Mouse (Mus musculus) heart, embryonic 14.5 days (tissue): ENCODE results near the gene Methig1. TPM values are rescaled to one million over a fixed set of nuclear protein-coding genes. Genes with fewer than 3 reads are reported as not detected.
A peak's percentile ranks its signal among the peaks of the same experiment; 100 is the strongest.
"Not testable (repeated sequence)": the region's sequence is repeated elsewhere in the genome, so short reads cannot be mapped to it uniquely, and the experiment has no call there.

Experiments
- ATAC-seq: fragments of 200-750 bp; cut with Nextera tagmentation; 2 replicates; pipeline ENCODE4 v1.8.0; 2017; ENCODE audit warnings: low read depth, moderate TSS enrichment; ENCODE audit not compliant: insufficient number of reproducible peaks, insufficient read depth, low FRiP score
- H3K27ac ChIP-seq, 2 experiments: fragments of 200-500 bp in 1 of 2; fragments of 300-500 bp in 1 of 2; sonication (generic) in 1 of 2; replicated peaks in 1 of 2; 2 replicates each; pipeline ENCODE4 v1.5.1; 2012 to 2014; ENCODE audit warnings: low read depth in 2 of 2, low read length in 2 of 2, control low read depth in 1 of 2, mild to moderate bottlenecking in 1 of 2, mixed read lengths in 1 of 2; ENCODE audit not compliant: control insufficient read depth in 1 of 2, insufficient read depth in 1 of 2
- H3K27me3 ChIP-seq: fragments of 300-500 bp; sonication (generic); 2 replicates; pipeline ENCODE4 v1.6.1; 2014; ENCODE audit warnings: mild to moderate bottlenecking, low read length, control low read depth; ENCODE audit not compliant: control insufficient read depth, insufficient read depth
- H3K36me3 ChIP-seq: fragments of 300-500 bp; sonication (generic); 2 replicates; pipeline ENCODE4 v1.6.1; 2014; ENCODE audit warnings: mild to moderate bottlenecking, control low read depth, low read length, mixed read lengths; ENCODE audit not compliant: control insufficient read depth, insufficient read depth
- H3K4me1 ChIP-seq, 2 experiments: fragments of 200-500 bp in 1 of 2; fragments of 300-500 bp in 1 of 2; sonication (generic) in 1 of 2; 2 replicates each; pipeline ENCODE4 v1.6.1; 2012 to 2014; ENCODE audit warnings: low read length in 2 of 2, control low read depth in 1 of 2, mixed read lengths in 1 of 2; ENCODE audit not compliant: control insufficient read depth in 2 of 2, insufficient read depth in 2 of 2
- H3K4me2 ChIP-seq: fragments of 300-500 bp; sonication (generic); 2 replicates; pipeline ENCODE4 v1.6.1; 2014; ENCODE audit warnings: mild to moderate bottlenecking, low read length
- H3K4me3 ChIP-seq, 2 experiments: fragments of 200-500 bp in 1 of 2; fragments of 300-500 bp in 1 of 2; sonication (generic) in 1 of 2; 2 replicates each; pipeline ENCODE4 v1.5.1; 2012 to 2014; ENCODE audit warnings: low read length in 2 of 2, mild to moderate bottlenecking in 2 of 2, control low read depth in 1 of 2, low read depth in 1 of 2, moderate library complexity in 1 of 2; ENCODE audit not compliant: control insufficient read depth in 1 of 2, insufficient read depth in 1 of 2
- H3K9ac ChIP-seq: fragments of 300-500 bp; sonication (generic); 2 replicates; pipeline ENCODE4 v1.6.1; 2014; ENCODE audit warnings: mild to moderate bottlenecking, low read length
- H3K9me3 ChIP-seq: fragments of 300-500 bp; sonication (generic); 2 replicates; pipeline ENCODE4 v1.6.1; 2016; ENCODE audit warnings: low read length, control low read depth; ENCODE audit not compliant: control insufficient read depth
- WGBS: fragments of 180-500 bp; shearing (Covaris S2); extraction: QIAGEN DNeasy Blood & Tissue Kit; methylation state at CpG from one replicate; pipeline ENCODE4 v1.1.7; 2014; 5-methylcytosine and 5-hydroxymethylcytosine counted together
- polyA plus RNA-seq: library from polyadenylated mRNA; unstranded; fragments of >200 nt; fragmentation: Nextera tagmentation; extraction: Ambion mirVana; gene quantifications from 2 replicates; pipeline ENCODE4 v1.2.1, GENCODE M21; 2014

Methig1 gene
- polyA plus RNA-seq, 1 experiment from 2014 or later: not detected

DNA sequence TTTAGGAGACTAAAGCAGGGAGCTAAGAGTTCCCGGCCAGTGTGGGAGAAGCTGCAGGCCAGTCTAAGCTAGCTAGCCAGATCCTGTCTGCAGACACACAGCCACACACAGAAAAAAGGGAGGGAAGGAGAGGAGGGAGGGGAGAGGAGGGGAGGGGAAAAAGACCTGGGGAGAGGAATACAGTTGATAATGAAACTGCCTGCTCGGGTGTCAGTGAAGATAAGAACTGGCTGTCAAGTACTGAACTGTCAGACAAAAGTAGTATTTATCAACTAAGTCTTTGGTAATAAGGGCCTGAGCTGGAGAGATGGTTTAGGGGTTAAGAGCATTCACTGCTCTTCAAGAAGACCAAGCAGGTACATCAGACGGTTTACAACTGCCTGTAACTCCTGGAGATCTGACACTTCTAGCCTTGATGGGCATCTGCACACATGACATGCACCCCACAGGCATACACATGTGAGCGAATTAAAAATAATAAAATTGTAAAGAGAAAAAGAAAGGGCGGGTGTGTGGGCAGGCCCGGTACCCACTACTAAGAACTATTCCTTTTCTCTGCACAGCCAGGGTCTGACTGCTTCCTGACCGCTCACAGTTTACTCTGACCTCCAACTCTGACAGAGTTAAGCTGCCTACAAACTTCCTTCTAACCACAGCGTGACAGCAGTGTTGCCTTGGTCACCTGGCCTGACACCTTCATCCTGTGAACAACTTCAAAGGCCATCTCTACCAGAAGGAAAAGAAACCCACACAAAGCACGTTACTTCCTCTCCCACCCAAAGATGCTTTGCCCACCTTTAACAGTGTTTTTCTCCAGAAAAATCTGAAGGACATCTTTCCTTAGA lies 67.2 kb downstream of the Methig1 start:
- Histone ChIP-seq H3K4me1 (peaks cover 15 to 56% of the 10 kb centered on the region in 2 experiments), H3K36me3 (no peaks in the 10 kb centered on the region), H3K9me3 (no peaks in the 10 kb centered on the region), H3K9ac (peak overlapping the region; percentile 55), H3K27ac (peak overlapping the region in 1 of 2 experiments; percentile 25; a peak in 2 of 4 replicates), H3K27me3 (peaks cover 9% of the 10 kb centered on the region; the same call in 1 of the 2 replicates), H3K4me2 (peak overlapping the region; percentile 12; the same call in 1 of the 2 replicates), H3K4me3 (no peak overlapping the region)
- no peak for ATAC-seq
- 48% methylated on average over 9 of the region's 9 CpGs for WGBS

DNA sequence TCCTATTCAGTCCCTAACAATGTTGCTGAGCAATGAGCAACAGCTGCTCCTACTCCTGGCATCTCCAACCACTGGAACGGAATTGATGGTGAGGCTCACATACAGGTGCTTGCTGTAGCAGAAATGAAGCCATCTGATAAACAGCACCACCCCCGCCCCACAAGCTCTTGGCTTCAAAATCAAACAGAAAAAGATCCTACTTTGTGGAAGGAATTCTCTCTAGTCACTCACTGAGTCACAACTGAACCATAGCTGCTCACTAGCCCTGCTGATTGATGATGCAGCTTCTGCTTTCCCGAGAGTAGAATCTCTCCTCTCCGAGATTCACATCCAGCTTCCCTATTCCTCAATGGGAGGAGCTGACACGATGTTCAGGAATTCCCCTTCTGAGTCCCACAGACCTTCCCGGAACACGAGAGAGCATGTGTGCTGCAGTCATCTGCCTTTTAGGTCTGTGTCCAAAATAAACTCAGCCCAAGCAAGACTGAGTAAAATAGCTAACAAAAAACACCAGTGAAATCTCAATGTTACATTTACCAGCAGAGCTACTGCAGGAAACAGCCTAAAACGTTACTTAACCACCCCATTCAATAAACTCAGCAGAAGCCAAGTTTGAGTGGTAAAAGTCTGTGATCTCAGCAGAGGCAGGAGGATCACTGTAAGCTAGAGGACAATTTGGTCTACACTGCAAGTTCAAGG lies 68.3 kb downstream of the Methig1 start:
- WGBS: 39% methylated on average over 8 of the region's 8 CpGs
- H3K4me3 ChIP-seq: no peak overlapping the region
- H3K9me3 ChIP-seq: no peaks in the 10 kb centered on the region
- H3K4me1 ChIP-seq: peaks cover 11 to 47% of the 10 kb centered on the region in 2 experiments
- peak overlapping the region; percentile 100 for H3K4me2 ChIP-seq
- ATAC-seq: no peak
- peaks cover 19% of the 10 kb centered on the region; the same call in 1 of the 2 replicates for H3K27me3 ChIP-seq
- no peak overlapping the region for H3K27ac ChIP-seq
- no peaks in the 10 kb centered on the region for H3K36me3 ChIP-seq
- peak overlapping the region; percentile 32; the same call in 1 of the 2 replicates for H3K9ac ChIP-seq

DNA sequence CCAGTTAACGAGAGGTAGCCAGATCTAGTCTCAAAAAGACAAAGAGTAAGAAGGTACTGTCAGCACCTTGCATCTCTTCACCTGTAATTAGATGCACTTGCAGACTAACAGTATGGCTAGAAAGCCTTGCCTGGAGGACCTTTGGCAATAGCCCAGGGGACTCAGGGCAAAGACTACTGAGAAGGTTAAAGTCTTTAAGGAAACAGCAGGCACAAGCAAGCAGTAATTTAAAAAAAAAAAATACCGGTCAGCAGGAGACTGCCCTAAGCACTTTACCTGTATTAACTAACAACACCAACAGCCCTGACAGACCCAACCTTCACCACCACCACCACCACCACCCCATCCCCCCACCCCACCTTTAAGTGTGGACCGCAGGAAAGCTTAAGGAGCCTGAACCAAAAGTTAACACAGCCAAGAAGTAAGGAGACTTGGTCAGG lies 68.8 kb downstream of the Methig1 start, which contains the start of gene Gm5475:
Gm5475 (plus strand) TSS at position 390 of the 440 bp plus-strand sequence.
- H3K27me3 ChIP-seq: peaks cover 20% of the 10 kb centered on the region; the same call in 1 of the 2 replicates
- H3K9me3 ChIP-seq, H3K36me3 ChIP-seq, ATAC-seq: not testable (repeated sequence)
- peak within 1 kb of the TSS; percentile 100 for H3K4me2 ChIP-seq
- WGBS: 36% methylated on average over 3 of the region's 3 CpGs
- H3K4me3 ChIP-seq: peak within 1 kb of the TSS; percentile 87 to 95
- H3K27ac ChIP-seq: peak within 1 kb of the TSS in 1 of 2 experiments; percentile 38; a peak in 1 of 4 replicates
- H3K4me1 ChIP-seq: peaks cover 11 to 47% of the 10 kb centered on the region in 2 experiments
- H3K9ac ChIP-seq: peak within 1 kb of the TSS; percentile 94

DNA sequence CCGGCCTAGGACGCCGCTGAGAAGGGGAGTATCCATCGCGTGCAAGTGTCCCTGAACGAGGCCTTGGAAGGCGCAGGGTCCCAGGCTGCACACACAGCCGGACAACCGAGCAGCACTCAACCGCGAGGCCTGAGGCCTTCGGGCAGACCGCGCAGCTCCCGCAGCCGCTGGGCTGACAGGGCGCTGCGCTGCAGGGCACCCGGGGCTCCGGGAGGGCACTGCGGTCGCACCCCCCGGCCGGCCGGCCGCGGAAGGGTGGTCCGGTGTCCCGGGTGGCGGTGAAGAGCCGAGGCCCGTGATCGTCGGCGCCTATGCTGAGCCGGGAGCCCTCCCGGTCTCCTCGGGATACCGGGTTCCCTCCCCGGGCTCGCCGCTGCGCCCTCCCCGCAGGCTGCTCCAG lies 69.5 kb downstream of the Methig1 start:
- peak overlapping the region; percentile 94 for H3K9ac ChIP-seq
- peak overlapping the region; percentile 100 for H3K4me2 ChIP-seq
- peak overlapping the region; percentile 87 to 95 for H3K4me3 ChIP-seq
- no peaks in the 10 kb centered on the region for H3K36me3 ChIP-seq
- H3K4me1 ChIP-seq: peaks cover 11 to 47% of the 10 kb centered on the region in 2 experiments
- H3K27me3 ChIP-seq: peaks cover 20% of the 10 kb centered on the region; the same call in 1 of the 2 replicates
- H3K9me3 ChIP-seq: no peaks in the 10 kb centered on the region
- peak overlapping the region in 1 of 2 experiments; percentile 38; a peak in 1 of 4 replicates for H3K27ac ChIP-seq
- ATAC-seq: peak; percentile 73
- 0% methylated on average over 35 of the region's 44 CpGs for WGBS

DNA sequence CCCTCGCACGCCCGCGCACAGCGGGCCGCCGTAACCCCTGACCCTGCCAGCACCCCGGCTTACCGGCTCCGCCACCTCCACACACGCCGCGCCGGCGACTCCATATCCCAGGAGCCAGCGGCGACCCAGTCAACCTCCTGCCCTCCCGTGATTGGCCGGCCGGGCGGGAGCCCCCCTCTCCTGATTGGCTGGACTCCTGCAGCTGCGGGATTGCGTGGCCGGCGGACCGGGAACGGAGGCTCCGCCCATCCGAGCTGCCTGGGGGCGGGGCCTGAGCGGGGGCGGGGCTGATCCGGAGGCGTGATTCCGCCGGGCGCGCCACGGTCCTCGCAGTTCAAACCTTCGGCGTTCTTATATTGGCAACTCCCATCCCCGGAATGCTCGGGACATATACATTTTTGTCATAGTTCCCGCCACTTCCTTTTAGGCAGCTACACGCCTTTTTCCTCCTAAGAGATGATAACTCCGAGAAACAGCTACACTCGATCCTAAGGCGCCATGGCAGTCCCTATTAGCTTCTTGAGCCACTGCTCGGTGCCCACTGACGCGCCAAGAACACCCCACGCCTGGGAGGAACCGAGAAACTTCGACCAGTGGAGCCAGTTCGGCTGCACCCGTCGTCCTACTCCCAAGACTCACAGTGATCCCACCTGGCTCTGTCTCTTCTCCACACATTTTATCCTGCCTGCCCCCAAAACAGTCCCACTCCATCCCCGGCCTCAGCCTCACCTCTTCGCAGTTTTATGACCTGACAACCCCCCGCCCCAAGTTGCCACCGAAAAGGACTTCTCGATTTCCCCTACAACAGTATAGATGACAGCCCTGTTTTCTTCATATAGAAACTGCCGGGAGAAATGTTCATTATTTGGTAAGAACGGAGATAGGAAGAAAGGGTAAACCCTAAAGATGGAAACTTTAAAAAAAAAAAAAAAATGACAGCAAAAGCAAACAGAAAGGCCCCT lies 70.2 kb downstream of the Methig1 start:
- WGBS: under 1% methylated on average over 65 of the region's 65 CpGs
- no peak overlapping the region for H3K27ac ChIP-seq
- peak; percentile 98 for ATAC-seq
- peaks cover 9 to 43% of the 10 kb centered on the region in 2 experiments for H3K4me1 ChIP-seq
- peak overlapping the region; percentile 94 for H3K9ac ChIP-seq
- H3K4me3 ChIP-seq: peak overlapping the region; percentile 87 to 95
- H3K4me2 ChIP-seq: peak overlapping the region; percentile 100
- peaks cover 20% of the 10 kb centered on the region; the same call in 1 of the 2 replicates for H3K27me3 ChIP-seq
- H3K36me3 ChIP-seq: no peaks in the 10 kb centered on the region
- H3K9me3 ChIP-seq: no peaks in the 10 kb centered on the region

DNA sequence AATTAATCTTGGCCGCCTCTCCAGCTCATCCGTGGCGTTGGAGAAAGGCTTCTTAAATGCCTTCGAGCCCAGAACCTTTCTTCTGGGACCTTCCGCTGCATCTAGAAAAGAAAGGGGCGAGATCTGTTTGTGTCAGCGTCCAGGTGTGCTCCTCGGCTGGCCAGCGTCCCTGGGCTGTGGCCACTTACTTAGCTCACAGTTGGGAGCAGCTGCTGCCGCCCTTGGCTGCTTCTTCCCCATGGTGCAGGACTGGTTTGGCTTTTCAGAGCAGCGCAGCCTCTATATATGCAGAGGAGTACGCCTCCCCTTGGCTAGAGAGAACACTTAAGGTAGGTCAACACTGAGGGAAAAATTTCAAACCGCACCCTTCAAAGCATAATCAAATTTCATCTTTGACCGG lies 71.0 kb downstream of the Methig1 start:
- peak overlapping the region; percentile 100 for H3K4me2 ChIP-seq
- peak overlapping the region; percentile 33 to 95 for H3K4me3 ChIP-seq
- no peak for ATAC-seq
- peak overlapping the region; percentile 69 for H3K9ac ChIP-seq
- H3K9me3 ChIP-seq: no peaks in the 10 kb centered on the region
- H3K27ac ChIP-seq: no peak overlapping the region
- peaks cover 11 to 43% of the 10 kb centered on the region in 2 experiments for H3K4me1 ChIP-seq
- 6% methylated on average over 14 of the region's 14 CpGs for WGBS
- H3K36me3 ChIP-seq: no peaks in the 10 kb centered on the region
- peaks cover 20% of the 10 kb centered on the region; the same call in 1 of the 2 replicates for H3K27me3 ChIP-seq
